Mouse (Mus musculus): ENCODE measurements around the gene Dnase1l2.

DNA sequence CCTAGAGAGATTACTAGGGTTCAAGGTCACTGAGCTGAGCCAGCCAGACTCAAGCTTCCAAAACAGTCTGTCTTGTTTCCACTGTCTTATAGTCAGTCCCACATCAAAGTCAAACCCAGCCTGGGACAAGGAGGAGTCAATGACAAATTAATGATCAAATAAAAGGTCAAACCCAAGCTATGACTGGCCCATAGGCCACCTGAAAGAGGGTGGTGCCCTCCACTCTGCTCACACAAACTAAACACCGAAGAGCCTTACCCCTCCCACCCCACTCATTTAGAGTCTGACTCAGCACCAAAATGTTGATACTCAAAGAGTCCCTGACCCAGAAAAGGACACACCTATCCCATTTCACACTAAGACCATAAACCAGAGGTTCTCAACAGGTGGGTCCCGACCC is 10.5 kb upstream of the Dnase1l2 start:
- TF ChIP-seq CTCF (conservative IDR thresholded peaks at IDR 0.05; ENCODE audit: low read length) (no peak), POU5F1 (IDR thresholded peaks at IDR 0.05; ENCODE audit: borderline replicate concordance, low read length) (no peak)
